Mouse (Mus musculus): Measurements from ENCODE around the gene 2810408A11Rik.

DNA sequence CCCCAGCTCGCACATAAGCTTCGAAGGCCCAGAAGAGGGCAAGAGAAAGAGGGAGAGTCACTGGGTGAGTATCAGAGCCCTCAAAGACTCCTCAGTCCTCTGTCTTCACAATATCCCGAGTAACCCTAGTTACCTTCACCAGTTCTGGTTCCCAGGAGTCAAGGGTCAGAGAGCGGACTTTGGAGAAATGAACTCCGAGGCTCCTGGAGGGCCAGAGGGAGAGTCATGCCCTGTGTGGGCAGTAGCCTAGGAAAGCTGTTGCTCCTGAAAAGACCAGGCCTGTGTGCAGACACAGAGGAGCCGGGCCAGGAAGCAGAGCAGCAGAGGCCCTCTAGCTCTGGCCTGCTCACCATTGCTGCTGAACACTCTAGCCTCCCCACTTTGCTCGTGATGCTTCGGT, 16.1 kb downstream of the 2810408A11Rik start:
- no peak for TF ChIP-seq CHD1 (IDR thresholded peaks at IDR 0.05; ENCODE audit: low read depth, low read length)
- no peak for TF ChIP-seq MYC (IDR thresholded peaks at IDR 0.05; ENCODE audit: low read depth, low read length)
- no peak for TF ChIP-seq ZC3H11A (IDR thresholded peaks at IDR 0.05; ENCODE audit: low read depth, low read length)
- TF ChIP-seq MYB (IDR thresholded peaks at IDR 0.05; ENCODE audit: low read depth, low read length): no peak
